Mouse (Mus musculus): ENCODE measurements around the gene Dohh.

Gene Dohh

DNA sequence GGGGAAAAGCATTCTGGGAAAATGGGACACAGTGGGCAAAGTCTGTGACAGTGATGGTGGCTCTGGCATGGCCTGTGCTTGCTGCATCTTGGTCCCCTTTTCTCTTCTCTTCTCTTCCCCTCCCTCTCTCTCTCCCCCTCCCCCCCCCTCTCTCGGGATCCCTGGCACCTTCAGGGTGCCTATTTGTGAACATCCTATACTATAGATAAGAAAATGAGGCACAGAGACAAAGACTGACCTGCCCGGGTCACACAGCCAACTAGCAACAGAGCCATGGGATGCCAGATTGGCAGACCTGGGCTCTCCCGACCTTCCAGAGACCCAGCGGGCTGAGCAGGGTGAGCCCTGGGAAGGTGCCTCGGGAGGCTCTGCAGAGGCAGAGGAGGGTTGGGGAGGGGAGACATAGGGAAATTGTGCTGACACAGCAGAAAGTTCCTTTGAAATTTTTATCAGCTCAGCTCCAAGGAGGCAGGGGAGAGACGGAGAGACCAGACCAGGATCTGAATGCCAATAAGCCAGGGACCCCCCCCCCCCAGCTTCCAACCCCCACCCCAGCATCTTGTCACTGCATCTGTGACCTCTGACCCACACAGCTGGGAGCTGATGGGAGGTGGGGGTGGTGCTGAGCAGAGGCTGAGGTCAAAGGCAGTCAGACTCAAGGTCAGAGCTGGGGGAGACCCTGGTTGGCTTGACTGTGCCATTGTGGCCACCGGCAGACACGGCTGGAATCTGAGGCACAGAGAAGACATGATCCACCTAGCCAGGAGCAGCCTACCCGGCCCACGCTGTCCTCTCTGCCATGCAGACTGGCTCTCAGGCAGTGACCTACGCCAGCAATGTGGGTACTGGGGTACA lies 34.2 kb downstream of the Dohh start:
- DNase-seq (ENCODE audit: low spot score in 2 of 2) = no peak

DNA sequence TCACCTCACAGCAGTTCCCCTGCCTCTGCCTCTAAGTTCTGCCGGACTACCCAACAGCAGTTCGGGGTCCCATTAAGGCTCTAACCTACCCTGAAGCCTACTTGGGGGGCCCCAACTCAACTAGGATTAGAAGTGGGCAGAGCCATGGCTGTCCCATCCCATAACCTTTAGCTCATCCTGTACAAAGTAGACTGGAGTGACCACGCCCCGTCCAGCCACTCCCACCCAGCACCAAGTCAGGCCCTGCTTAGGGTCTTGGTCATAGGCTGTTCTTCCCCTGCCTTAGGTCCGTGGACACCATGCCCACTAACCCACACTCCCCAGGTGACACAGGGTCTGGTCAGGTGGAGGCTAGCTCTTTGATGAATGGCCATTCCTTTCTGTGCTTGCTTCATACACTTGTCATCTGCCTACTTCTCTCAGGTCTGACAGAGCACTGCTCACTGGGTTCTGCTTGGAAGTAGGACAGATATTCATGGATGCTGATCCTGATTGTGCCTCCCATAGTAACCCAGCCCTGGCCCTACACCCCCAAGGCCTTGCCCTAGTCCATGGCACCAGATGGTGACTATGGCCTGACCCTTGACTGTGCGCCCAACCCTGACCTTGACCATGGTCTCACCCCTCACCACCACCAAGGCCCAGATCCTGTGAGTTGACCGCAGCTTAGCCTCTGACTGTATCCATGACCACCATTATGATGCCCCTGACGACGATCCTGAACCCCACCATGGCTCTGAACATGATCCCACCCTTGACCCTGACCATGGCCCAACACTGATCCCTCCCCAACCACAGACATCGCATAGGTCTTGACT lies 35.1 kb downstream of the Dohh start:
- DNase-seq (ENCODE audit: low spot score in 2 of 2) = peak in 1 of 2 experiments; percentile 17

- DNase-seq (ENCODE audit: low spot score in 2 of 2) = peak; percentile 19 to 47
Observed at GRCm38 (mm10) chr10:81420191-81420767, 36.1 kb downstream of the Dohh start.

DNA sequence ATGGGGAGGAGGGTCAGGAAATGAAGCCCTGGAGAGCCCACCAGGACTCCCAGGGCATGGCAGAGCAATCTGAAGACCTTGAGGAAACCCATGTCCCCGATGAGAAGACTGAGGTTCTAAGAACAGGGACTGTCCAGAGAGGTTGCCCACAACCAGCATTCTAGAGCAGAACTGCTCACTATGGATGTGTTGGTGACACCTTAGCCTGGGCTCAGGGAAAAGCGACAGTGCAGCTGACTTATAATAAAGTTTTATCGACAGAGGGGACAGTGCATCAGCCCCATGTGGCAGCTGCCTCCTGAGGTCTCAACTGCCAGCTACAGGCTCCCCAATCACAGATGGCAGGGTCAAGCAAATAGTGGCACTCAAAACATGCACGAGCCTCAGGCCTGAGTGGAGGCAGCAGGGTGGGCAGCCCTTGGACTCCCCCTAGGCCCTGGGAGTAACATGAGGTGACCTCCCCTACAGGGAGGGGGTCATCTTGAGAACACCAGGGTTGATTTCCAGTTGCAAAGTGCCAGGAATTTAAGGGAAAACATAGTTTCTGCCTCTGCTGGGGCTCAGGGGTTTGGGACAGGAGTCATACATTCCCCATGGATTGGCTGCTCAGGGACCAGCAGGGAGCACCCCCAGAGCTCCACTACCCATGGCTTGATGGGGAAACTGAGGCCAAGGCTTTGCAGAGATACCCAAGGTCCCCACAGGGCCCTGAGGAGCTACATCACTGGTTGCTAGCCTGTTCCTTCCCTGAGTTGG lies 37.0 kb downstream of the Dohh start:
- DNase-seq (ENCODE audit: low spot score in 2 of 2) = peak in 1 of 2 experiments; percentile 1

- no peak for DNase-seq (ENCODE audit: low spot score in 2 of 2)
Observed at GRCm38 (mm10) chr10:81421797-81422100, 37.5 kb downstream of the Dohh start.

DNA sequence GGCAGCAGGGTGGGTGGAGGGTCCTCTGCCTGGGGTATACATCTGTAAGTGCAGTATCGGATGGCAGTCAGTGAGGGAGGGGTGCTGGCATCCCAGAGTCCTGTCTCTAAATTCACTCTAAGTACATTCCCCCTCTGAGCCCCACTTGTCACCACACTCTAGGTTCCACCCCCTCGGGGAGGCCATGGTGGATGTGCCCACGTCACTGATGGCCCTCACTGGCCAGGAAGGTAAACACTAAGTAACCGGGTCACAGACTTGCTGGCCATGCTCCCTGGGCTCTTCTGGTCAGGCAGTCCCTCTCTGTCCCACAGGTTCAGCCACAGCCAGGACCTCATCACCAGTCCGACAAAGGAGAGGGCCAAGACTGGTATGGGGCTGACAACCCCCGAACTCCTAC lies 38.0 kb downstream of the Dohh start:
- DNase-seq (ENCODE audit: low spot score in 2 of 2) = peak; percentile 2 to 23

GRCm38 (mm10) chr10:81422661-81423217 lies 38.5 kb downstream of the Dohh start:
- peak in 1 of 2 experiments; percentile 18 for DNase-seq (ENCODE audit: low spot score in 2 of 2)

- DNase-seq (ENCODE audit: low spot score in 2 of 2) = peak; percentile 1 to 18
Observed at GRCm38 (mm10) chr10:81423476-81424245, 39.4 kb downstream of the Dohh start.

GRCm38 (mm10) chr10:81424246-81425051 lies 40.2 kb downstream of the Dohh start:
- peak; percentile 24 to 48 for DNase-seq (ENCODE audit: low spot score in 2 of 2)

GRCm38 (mm10) chr10:81425236-81425850 lies 41.1 kb downstream of the Dohh start:
- peak; percentile 21 to 38 for DNase-seq (ENCODE audit: low spot score in 2 of 2)

- peak; percentile 24 to 53 for DNase-seq (ENCODE audit: low spot score in 2 of 2)
Observed at GRCm38 (mm10) chr10:81426081-81426671, 41.9 kb downstream of the Dohh start.

- DNase-seq (ENCODE audit: low spot score in 2 of 2) = peak; percentile 28
Observed at GRCm38 (mm10) chr10:81426897-81427296, 42.7 kb downstream of the Dohh start.

GRCm38 (mm10) chr10:81427327-81427726 lies 43.1 kb downstream of the Dohh start:
- DNase-seq (ENCODE audit: low spot score in 2 of 2) = peak in 1 of 2 experiments; percentile 17

DNA sequence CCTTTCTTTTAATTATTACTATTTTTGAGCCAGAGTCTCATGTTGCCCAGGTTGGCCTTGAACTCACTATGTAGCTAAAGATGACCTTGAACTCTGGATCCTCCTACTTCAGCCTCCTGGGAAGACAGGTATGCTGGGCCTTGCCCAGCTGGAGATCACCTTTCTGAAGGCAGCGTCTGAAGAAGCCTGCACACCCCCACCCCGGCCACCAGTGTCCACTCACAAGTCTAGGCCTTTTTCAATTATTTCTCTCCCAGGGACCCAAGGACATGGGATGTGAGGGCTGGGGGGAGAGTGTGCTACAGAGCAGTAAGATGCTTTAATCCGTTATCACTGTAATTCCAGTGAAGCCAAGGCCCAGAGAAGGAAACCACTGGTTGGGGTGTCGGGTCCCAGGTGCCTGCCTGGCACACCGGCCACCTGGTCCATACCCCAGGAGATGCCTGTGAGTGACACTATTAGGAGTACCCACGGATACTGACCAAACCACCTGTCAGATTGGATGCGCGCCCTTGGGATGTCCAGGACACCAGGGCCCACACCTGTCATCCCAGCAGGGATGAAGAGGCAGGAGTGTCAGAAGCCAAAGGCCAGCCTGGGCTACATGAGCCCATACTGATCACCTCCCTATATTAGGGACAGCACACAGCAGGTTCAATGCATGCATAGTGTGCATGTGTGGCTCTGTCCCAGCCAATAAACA lies 43.7 kb downstream of the Dohh start:
- DNase-seq (ENCODE audit: low spot score in 2 of 2) = peak; percentile 6 to 17

DNA sequence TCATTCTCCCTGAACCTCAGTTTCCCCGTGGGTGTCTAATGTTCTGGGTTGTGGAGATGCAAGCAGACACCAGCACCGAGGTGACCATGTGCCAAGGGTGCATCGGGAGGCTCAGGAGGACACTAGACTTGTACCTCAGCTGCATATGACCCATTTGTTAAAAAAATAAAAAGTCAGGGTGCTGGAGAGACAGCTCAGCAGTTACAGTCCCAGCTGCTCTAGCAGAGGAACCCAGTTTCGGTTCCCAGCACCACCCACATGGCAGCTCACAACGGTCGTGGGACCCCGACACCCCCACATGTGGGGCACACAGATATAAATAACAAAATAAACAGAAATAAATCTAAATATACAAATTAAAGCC lies 44.3 kb downstream of the Dohh start:
- DNase-seq (ENCODE audit: low spot score in 2 of 2) = peak in 1 of 2 experiments; percentile 18

GRCm38 (mm10) chr10:81429092-81429491 lies 44.9 kb downstream of the Dohh start:
- no peak for DNase-seq (ENCODE audit: low spot score in 2 of 2)

DNA sequence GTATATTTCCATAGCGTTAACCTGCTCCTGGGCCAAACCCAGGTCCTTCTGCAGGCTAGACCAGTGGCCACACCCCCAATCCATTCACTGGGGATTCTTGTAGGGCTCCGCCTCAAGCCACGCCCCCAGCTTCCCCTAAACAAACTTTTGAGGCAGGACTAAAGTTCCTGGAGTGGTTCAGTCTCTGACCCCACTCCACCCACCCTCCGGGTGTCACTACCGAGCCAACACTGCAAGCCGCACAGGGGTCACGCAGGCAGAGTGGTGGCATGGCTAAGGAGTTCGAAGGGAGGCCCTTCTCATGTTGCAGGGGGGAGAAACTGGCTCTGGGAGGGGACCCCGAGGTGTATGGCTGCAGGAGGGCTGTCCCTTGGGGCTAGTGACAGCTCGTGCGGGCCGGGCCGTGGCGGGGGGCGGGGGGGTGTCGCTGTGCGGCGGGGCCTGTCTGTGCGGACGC lies 45.4 kb downstream of the Dohh start:
- DNase-seq (ENCODE audit: low spot score in 2 of 2) = peak; percentile 31 to 53

GRCm38 (mm10) chr10:81430141-81430830 lies 46.1 kb downstream of the Dohh start:
- DNase-seq (ENCODE audit: low spot score in 2 of 2) = peak; percentile 62 to 86

Measured in cerebellum, postnatal 4 days (tissue).